Mouse (Mus musculus) left cerebral cortex, postnatal 25 days (tissue): ENCODE results near the gene Ccl20. TPM values are rescaled to one million over a fixed set of nuclear protein-coding genes. Genes with fewer than 3 reads are reported as not detected.
A peak's percentile ranks its signal among the peaks of the same experiment; 100 is the strongest.

Experiments used
- DNase-seq, 2 experiments: peaks; one replicate each; pipeline ENCODE4 v3.0.0; 2022; ENCODE audit warnings: low spot score in 2 of 2, mixed read lengths in 1 of 2
- intact Hi-C: fragments of 180-260 bp; cut with DNase I; formaldehyde crosslinking; loops from one replicate; pipeline ENCODE4 v1.15.1; 2025
- total RNA-seq, 2 experiments: library from RNA; stranded (reverse); gene quantifications; 2 replicates each; pipeline ENCODE4 v1.2.3; 2021

The Ccl20 gene
- total RNA-seq = not detected

GRCm38 (mm10) chr1:83116447-83117137, at the start of gene Ccl20:
TSS of gene Ccl20 (plus strand) at chr1:83116766.
- DNase-seq = no peak
- intact Hi-C loops = no loop called here

- intact Hi-C loops = loop anchor here (5.0 kb wide), 1 partner anchor 650 kb away; no protein-coding TSS in a partner anchor
- DNase-seq = peak in 1 of 2 experiments; percentile 33
Measured at GRCm38 (mm10) chr1:83067205-83067604, 49.4 kb upstream of the Ccl20 start.

DNA sequence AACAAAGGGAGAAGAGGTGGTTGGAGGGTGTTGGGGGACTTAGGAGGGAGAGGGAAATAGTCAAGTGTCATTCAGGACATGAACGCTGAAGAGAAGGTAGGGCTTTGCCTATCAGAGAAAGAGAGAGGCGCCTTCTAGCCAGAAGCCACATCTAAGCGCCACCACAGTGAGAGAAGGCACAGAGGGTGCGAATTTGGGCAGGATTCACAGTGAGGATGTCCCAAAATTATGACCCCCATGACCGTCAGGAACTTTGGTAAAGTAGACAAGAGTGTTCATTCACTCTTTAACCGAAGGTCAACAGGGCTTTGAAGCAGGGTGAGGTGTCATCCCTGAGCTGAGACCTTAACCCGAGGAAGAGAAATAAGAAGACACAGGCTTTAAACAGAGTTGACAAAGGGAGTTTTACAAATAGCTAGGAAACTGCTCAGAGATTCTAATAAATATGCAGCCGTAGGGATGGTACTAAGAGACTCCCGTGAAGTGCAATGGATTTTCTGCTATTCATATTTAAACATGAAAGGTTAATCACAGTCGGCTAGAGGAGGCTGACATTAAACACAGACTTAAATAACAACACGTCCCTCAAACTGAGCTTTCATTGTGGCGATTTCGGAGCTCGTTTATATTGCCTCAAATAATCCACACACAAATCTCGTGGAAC, 40.9 kb upstream of the Ccl20 start:
- intact Hi-C loops = loop anchor here (5.0 kb wide), 1 partner anchor 283 kb away; no protein-coding TSS in a partner anchor
- no peak for DNase-seq

DNA sequence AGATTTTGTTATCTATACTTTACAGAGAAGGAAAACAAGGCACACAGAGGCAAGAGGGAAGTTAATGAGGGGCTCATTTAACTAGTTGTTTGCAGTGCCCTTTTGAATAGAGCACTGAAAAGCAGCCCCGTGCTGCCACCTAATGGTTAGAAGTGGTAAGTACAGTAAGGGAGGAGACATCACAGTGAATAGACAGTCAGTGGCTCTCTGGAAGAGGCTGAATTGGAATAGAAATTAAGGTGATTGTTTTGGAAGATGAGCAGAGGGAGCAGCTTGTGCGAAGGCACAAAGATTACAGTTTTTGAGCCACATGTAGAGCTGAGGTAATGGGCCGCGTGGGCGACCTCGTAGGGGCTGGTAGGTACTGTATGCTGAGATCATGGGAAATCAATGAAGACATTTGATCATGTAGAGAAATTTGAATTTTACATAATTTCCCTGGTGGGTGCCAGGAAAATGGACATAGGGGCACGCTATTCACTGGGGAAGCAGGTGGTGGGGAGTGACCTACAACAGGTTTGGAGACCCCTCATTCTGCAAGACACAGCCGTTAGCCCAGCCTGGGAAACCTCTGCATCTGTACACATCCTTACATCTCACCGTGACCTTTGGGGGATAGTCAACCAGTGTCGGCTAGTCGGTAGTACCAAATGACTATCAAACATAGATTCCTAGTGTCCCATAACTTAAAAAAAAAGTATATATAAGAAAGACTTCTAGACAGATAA, 40.2 kb upstream of the Ccl20 start:
- peak; percentile 47 to 55 for DNase-seq
- intact Hi-C loops = loop anchor here (5.0 kb wide), 1 partner anchor 284 kb away; no protein-coding TSS in a partner anchor

GRCm38 (mm10) chr1:83077016-83077415, 39.5 kb upstream of the Ccl20 start:
- DNase-seq = peak; percentile 7 to 21
- intact Hi-C loops = loop anchor here (5.0 kb wide), 1 partner anchor 285 kb away; no protein-coding TSS in a partner anchor

DNA sequence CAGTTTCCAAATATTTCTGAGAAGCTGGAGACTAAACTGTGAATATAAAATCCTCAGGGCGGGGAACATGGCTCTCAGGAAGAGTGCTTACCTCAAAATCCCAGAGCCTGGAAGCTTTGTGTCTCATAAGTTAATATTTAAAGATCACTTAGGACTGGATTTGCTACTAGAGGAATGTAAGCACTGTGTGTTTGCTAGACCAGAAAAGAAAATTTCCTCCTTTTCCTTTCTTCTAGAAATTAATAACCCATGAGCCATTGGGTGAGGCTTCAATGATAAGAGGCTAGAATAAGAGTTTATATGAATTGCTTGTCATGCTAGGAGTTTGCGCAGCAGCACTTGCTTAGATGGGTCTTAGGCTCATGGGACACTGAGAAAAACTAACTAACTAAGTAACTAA, 31.8 kb upstream of the Ccl20 start:
- intact Hi-C loops = no loop called here
- no peak for DNase-seq

DNA sequence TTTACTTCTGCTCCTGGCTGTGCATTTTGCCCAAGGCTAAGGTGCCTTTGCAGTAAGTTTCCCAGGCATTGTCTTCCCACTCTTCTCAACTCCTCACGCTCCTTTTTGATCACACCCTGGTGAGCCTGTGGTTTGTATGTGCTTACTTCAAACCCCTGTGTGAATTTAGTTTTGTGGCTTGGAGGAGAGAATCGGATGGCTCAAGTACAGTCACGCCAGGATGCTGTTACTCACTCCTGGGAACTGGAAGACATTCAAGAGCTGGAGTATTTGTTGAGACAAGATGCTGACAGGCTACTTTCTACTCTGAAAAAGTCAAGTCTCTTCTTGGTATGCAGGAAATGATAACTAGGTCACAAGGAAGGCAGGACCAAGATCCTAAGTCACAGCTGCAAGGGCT, 25.3 kb upstream of the Ccl20 start:
- peak in 1 of 2 experiments; percentile 15 for DNase-seq
- intact Hi-C loops = no loop called here

DNA sequence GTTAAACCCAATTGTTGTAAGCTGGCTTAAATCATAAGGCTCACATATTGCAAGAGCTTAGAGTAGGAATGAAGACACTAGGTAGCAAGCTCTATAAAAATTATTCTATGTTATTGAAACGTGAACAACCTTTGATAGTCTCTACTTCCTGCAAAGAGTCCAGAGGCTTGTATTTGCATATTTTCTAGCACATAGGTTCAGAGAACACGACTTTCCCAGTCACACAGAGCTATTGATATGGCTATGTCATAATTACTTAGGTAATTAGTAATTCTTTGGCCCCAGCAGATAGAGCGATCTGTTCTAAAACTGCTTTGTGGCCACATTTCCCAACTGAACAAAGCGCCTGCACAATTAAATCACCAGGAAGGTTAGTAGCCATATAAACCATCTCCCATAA, 19.6 kb upstream of the Ccl20 start:
- DNase-seq = no peak
- intact Hi-C loops = no loop called here

GRCm38 (mm10) chr1:83099160-83099559, 17.4 kb upstream of the Ccl20 start:
- DNase-seq = no peak
- intact Hi-C loops = no loop called here

GRCm38 (mm10) chr1:83099580-83100137, 16.9 kb upstream of the Ccl20 start:
- DNase-seq = no peak
- intact Hi-C loops = no loop called here

- intact Hi-C loops = no loop called here
- no peak for DNase-seq
Measured at GRCm38 (mm10) chr1:83101891-83102290, 14.7 kb upstream of the Ccl20 start.

DNA sequence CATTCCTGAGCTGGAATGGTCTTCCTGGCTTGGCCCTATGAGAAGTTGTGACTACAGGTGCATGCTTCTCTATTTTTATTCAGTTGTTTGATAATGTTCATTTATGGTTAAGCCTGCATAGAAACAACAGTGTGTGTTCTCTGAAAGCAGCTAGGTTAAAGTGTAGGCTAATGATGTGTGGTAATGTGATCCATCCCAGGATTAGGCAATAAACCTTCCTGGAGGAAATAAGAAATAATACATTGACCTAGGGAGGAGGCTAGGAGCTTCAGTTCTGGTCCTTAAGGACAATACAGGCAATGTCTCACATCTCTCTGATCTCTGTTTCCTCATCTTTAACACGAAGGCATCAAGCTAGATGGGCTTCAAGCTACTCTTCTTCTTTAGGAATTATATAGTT, 11.1 kb upstream of the Ccl20 start:
- DNase-seq = no peak
- intact Hi-C loops = no loop called here

- no peak for DNase-seq
- intact Hi-C loops = no loop called here
Measured at GRCm38 (mm10) chr1:83107410-83107978, 9.1 kb upstream of the Ccl20 start.

DNA sequence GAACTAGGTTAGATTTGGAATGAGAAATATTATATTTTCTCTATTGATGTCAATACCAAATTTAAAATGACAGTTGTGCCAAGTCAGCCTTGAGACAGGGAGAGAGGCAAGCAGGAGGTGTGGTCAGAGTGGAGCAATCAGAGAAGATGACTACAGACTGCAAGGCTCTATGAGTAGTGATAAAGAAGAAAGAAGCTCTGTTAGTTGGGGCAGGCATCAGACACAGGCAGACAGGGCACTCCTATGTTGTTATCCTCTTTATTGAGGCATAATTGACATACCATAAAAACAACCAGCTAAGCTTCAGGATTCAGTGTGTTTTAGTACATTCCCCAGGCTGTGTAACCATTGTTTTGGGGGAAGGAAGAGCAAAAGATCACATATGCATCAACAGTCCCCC, 5.6 kb upstream of the Ccl20 start:
- intact Hi-C loops = no loop called here
- no peak for DNase-seq

DNA sequence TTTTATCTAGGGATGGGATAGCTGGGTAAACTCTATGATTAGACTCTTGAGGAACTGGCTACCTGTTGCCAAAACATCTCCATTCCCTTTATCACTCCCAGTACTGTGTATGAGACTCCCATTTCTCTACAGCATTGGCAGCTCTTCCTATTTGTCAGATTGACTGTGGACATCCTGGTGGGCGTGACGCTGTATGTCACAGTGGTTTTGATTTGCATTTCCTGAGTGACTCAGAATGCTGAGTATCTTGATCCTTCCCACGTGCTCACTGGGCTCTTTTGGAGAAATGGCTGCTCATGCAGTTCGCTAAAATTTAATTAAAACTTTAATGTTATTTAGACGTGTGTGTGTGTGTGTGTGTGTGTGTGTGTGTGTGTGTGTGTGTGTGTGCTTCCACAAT, 4.8 kb upstream of the Ccl20 start:
- intact Hi-C loops = no loop called here
- DNase-seq = peak in 1 of 2 experiments; percentile 13

GRCm38 (mm10) chr1:83117217-83117616, 651 bp downstream of the Ccl20 start:
- no peak for DNase-seq
- intact Hi-C loops = no loop called here

DNA sequence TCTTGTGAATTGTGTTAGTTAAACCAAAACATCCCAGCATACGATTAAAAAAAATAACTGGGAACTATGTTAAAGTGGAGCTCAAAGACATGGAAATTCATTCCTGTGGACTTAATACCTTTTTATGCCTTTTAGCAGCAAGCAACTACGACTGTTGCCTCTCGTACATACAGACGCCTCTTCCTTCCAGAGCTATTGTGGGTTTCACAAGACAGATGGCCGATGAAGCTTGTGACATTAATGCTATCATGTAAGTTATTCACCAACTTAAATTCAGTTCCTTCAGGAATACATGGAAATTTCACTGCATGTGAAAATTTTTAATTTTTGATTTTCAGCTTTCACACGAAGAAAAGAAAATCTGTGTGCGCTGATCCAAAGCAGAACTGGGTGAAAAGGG, 1.1 kb downstream of the Ccl20 start:
- peak; percentile 35 to 87 for DNase-seq
- intact Hi-C loops = no loop called here

- no peak for DNase-seq
- intact Hi-C loops = no loop called here
Measured at GRCm38 (mm10) chr1:83119903-83120302, 3.3 kb downstream of the Ccl20 start.

- no peak for DNase-seq
- intact Hi-C loops = no loop called here
Measured at GRCm38 (mm10) chr1:83120312-83120711, 3.7 kb downstream of the Ccl20 start.

- no peak for DNase-seq
- intact Hi-C loops = no loop called here
Measured at GRCm38 (mm10) chr1:83123201-83123600, 6.6 kb downstream of the Ccl20 start.
